Mouse (Mus musculus) layer of hippocampus, adult 9-11 months (tissue): Measurements from ENCODE around the gene Tex12.

ENCODE experiments used
- DNase-seq: peaks from one replicate; pipeline ENCODE4 v3.0.0; 2022

The Tex12 gene

GRCm38 (mm10) chr9:50554241-50555093 lies 6.7 kb downstream of the Tex12 start, which contains the start of gene Il18:
Gene Il18, plus strand, starts transcription at chr9:50554827.
- peak; percentile 90 for DNase-seq

- DNase-seq = peak; percentile 26
These were observed 7.6 kb downstream of the Tex12 start for GRCm38 (mm10) chr9:50553547-50553946.

- no peak for DNase-seq
These were observed 8.9 kb downstream of the Tex12 start for GRCm38 (mm10) chr9:50552206-50552605.

- no peak for DNase-seq
These were observed 12.2 kb downstream of the Tex12 start for GRCm38 (mm10) chr9:50548936-50549335.

GRCm38 (mm10) chr9:50547859-50548478 lies 13.2 kb downstream of the Tex12 start:
- DNase-seq = no peak

- DNase-seq = no peak
These were observed 18.7 kb downstream of the Tex12 start for GRCm38 (mm10) chr9:50542401-50542800.

- no peak for DNase-seq
These were observed 21.0 kb downstream of the Tex12 start for GRCm38 (mm10) chr9:50540170-50540569.

- DNase-seq = no peak
These were observed 23.8 kb downstream of the Tex12 start for GRCm38 (mm10) chr9:50537295-50537694.

- no peak for DNase-seq
These were observed 24.5 kb downstream of the Tex12 start for GRCm38 (mm10) chr9:50536603-50537135.

GRCm38 (mm10) chr9:50535930-50536329 lies 25.2 kb downstream of the Tex12 start:
- DNase-seq = no peak

- no peak for DNase-seq
These were observed 27.3 kb downstream of the Tex12 start for GRCm38 (mm10) chr9:50533791-50534190.

- DNase-seq = peak; percentile 35
These were observed 27.8 kb downstream of the Tex12 start for GRCm38 (mm10) chr9:50533328-50533727.

GRCm38 (mm10) chr9:50530890-50531289 lies 30.2 kb downstream of the Tex12 start:
- DNase-seq = no peak

GRCm38 (mm10) chr9:50528293-50528892 lies 32.7 kb downstream of the Tex12 start, which contains the start of gene Pts:
Gene Pts, minus strand, starts transcription at chr9:50528724.
- peak; percentile 97 for DNase-seq

- no peak for DNase-seq
These were observed 33.3 kb downstream of the Tex12 start for GRCm38 (mm10) chr9:50527860-50528259.

- DNase-seq = no peak
These were observed 35.5 kb downstream of the Tex12 start for GRCm38 (mm10) chr9:50525585-50525984.

- no peak for DNase-seq
These were observed 36.2 kb downstream of the Tex12 start for GRCm38 (mm10) chr9:50524936-50525335.

GRCm38 (mm10) chr9:50522574-50522973 lies 38.6 kb downstream of the Tex12 start:
- DNase-seq = no peak

- no peak for DNase-seq
These were observed 39.6 kb downstream of the Tex12 start for GRCm38 (mm10) chr9:50521562-50521961.

- no peak for DNase-seq
These were observed 40.4 kb downstream of the Tex12 start for GRCm38 (mm10) chr9:50520748-50521147.

- DNase-seq = no peak
These were observed 42.3 kb downstream of the Tex12 start for GRCm38 (mm10) chr9:50518781-50519180.

- DNase-seq = no peak
These were observed 45.7 kb downstream of the Tex12 start for GRCm38 (mm10) chr9:50515462-50515861.

GRCm38 (mm10) chr9:50507570-50507969 lies 53.6 kb downstream of the Tex12 start:
- no peak for DNase-seq
